Mouse (Mus musculus) hindbrain, embryonic 12.5 days (tissue): ENCODE data around the gene Gm20498. TPM values are rescaled to one million over a fixed set of nuclear protein-coding genes. Genes with fewer than 3 reads are reported as not detected.
"Not testable (repeated sequence)": the region's sequence is repeated elsewhere in the genome, so short reads cannot be mapped to it uniquely, and the experiment has no call there.

Experiments
- ATAC-seq: fragments of 200-750 bp; cut with Nextera tagmentation; 2 replicates; pipeline ENCODE4 v1.8.0; 2017; ENCODE audit warnings: moderate TSS enrichment; ENCODE audit not compliant: low FRiP score
- H3K27ac ChIP-seq: fragments of 300-500 bp; sonication (generic); 2 replicates; pipeline ENCODE4 v1.5.1; 2016; ENCODE audit warnings: mild to moderate bottlenecking
- H3K27me3 ChIP-seq: fragments of 300-500 bp; sonication (generic); 2 replicates; pipeline ENCODE4 v1.6.1; 2016; ENCODE audit warnings: mild to moderate bottlenecking
- H3K36me3 ChIP-seq: fragments of 300-500 bp; sonication (generic); 2 replicates; pipeline ENCODE4 v1.6.1; 2016; ENCODE audit warnings: mild to moderate bottlenecking
- H3K4me1 ChIP-seq: fragments of 300-500 bp; sonication (generic); 2 replicates; pipeline ENCODE4 v1.6.1; 2016
- H3K4me2 ChIP-seq: fragments of 300-500 bp; sonication (generic); replicated peaks from 2 replicates; pipeline ENCODE4 v1.6.1; 2016; ENCODE audit warnings: mild to moderate bottlenecking
- H3K4me3 ChIP-seq: fragments of 300-500 bp; sonication (generic); 2 replicates; pipeline ENCODE4 v1.5.1; 2016; ENCODE audit warnings: mild to moderate bottlenecking
- H3K9ac ChIP-seq: fragments of 300-500 bp; sonication (generic); 2 replicates; pipeline ENCODE4 v1.6.1; 2016; ENCODE audit warnings: mild to moderate bottlenecking, moderate library complexity
- H3K9me3 ChIP-seq: fragments of 300-500 bp; sonication (generic); replicated peaks from 2 replicates; pipeline ENCODE4 v1.6.1; 2016; ENCODE audit warnings: mild to moderate bottlenecking
- WGBS: fragments of 180-500 bp; shearing (Covaris S2); methylation state at CpG from one replicate; pipeline ENCODE4 v1.1.7; 2016; 5-methylcytosine and 5-hydroxymethylcytosine counted together
- polyA plus RNA-seq: library from polyadenylated mRNA; unstranded; fragments of >200 nt; fragmentation: Nextera tagmentation; extraction: Ambion mirVana; gene quantifications from 2 replicates; pipeline ENCODE4 v1.2.1, GENCODE M21; 2016

The Gm20498 gene
- polyA plus RNA-seq: 26.9 and 27.5 TPM in 2 replicates

- Histone ChIP-seq H3K9ac (peak within 1 kb of the TSS; percentile 82), H3K4me2 (peak within 1 kb of the TSS; percentile 81), H3K27ac (peak within 1 kb of the TSS; percentile 68), H3K4me3 (peak within 1 kb of the TSS; percentile 83), H3K9me3 (no peaks in the 10 kb centered on the region), H3K27me3 (no peaks in the 10 kb centered on the region), H3K4me1 (peaks cover 16% of the 10 kb centered on the region), H3K36me3 (no peaks in the 10 kb centered on the region)
- WGBS: under 1% methylated on average over 46 of the region's 46 CpGs
- ATAC-seq: peak; percentile 95
Measured at GRCm38 (mm10) chr12:81532316-81533028, at the start of gene Gm20498, which contains the start of gene Synj2bp. Gene Gm20498 (minus strand): TSS chr12:81532905. Gene Synj2bp (minus strand): TSS chr12:81532911.

GRCm38 (mm10) chr12:81568374-81568773, 35.7 kb upstream of the Gm20498 start, which contains the start of gene Adam21:
Gene Adam21 (minus strand): TSS chr12:81568474.
- Histone ChIP-seq H3K27me3 (no peaks in the 10 kb centered on the region), H3K9me3 (no peaks in the 10 kb centered on the region), H3K36me3 (peaks cover 19% of the 10 kb centered on the region; the same call in 1 of the 2 replicates), H3K9ac (no peak within 1 kb of the TSS), H3K4me2 (no peak within 1 kb of the TSS), H3K27ac (no peak within 1 kb of the TSS), H3K4me3 (no peak within 1 kb of the TSS), H3K4me1 (no peaks in the 10 kb centered on the region)
- 89% methylated on average over 1 of the region's 1 CpGs for WGBS
- ATAC-seq: no peak

GRCm38 (mm10) chr12:81567931-81568330, 35.2 kb upstream of the Gm20498 start:
- H3K27me3 ChIP-seq: no peaks in the 10 kb centered on the region
- 86% methylated on average over 5 of the region's 5 CpGs for WGBS
- H3K9me3 ChIP-seq: no peaks in the 10 kb centered on the region
- no peaks in the 10 kb centered on the region for H3K4me1 ChIP-seq
- H3K36me3 ChIP-seq: peaks cover 16% of the 10 kb centered on the region; the same call in 1 of the 2 replicates
- H3K9ac ChIP-seq: no peak overlapping the region
- H3K4me2 ChIP-seq: no peak overlapping the region
- no peak overlapping the region for H3K27ac ChIP-seq
- no peak overlapping the region for H3K4me3 ChIP-seq
- no peak for ATAC-seq

GRCm38 (mm10) chr12:81564173-81564572, 31.5 kb upstream of the Gm20498 start:
- Histone ChIP-seq H3K4me1 (no peaks in the 10 kb centered on the region), H3K4me2 (no peak overlapping the region), H3K4me3 (no peak overlapping the region), H3K27me3 (no peaks in the 10 kb centered on the region), H3K9ac (no peak overlapping the region), H3K36me3 (no peaks in the 10 kb centered on the region), H3K9me3 (no peaks in the 10 kb centered on the region), H3K27ac (no peak overlapping the region)
- no peak for ATAC-seq
- 96% methylated on average over 3 of the region's 3 CpGs for WGBS

GRCm38 (mm10) chr12:81549286-81549685, 16.6 kb upstream of the Gm20498 start:
- H3K27ac ChIP-seq: no peak overlapping the region
- H3K36me3 ChIP-seq: no peaks in the 10 kb centered on the region
- H3K4me3 ChIP-seq: no peak overlapping the region
- H3K4me2 ChIP-seq: no peak overlapping the region
- no peak for ATAC-seq
- H3K9me3 ChIP-seq: no peaks in the 10 kb centered on the region
- 88% methylated on average over 3 of the region's 3 CpGs for WGBS
- H3K4me1 ChIP-seq: no peaks in the 10 kb centered on the region
- no peaks in the 10 kb centered on the region for H3K27me3 ChIP-seq
- H3K9ac ChIP-seq: no peak overlapping the region

- Histone ChIP-seq H3K9ac (no peak overlapping the region), H3K9me3 (no peaks in the 10 kb centered on the region), H3K4me3 (no peak overlapping the region), H3K36me3 (no peaks in the 10 kb centered on the region), H3K27me3 (no peaks in the 10 kb centered on the region), H3K4me1 (no peaks in the 10 kb centered on the region), H3K27ac (no peak overlapping the region), H3K4me2 (no peak overlapping the region)
- no peak for ATAC-seq
- 78% methylated on average over 4 of the region's 4 CpGs for WGBS
Measured at GRCm38 (mm10) chr12:81547163-81547562, 14.5 kb upstream of the Gm20498 start.

- peak overlapping the region; percentile 82 for H3K9ac ChIP-seq
- H3K27me3 ChIP-seq: no peaks in the 10 kb centered on the region
- WGBS: 33% methylated on average over 4 of the region's 4 CpGs
- peak overlapping the region; percentile 83 for H3K4me3 ChIP-seq
- H3K4me1 ChIP-seq: peaks cover 16% of the 10 kb centered on the region
- H3K27ac ChIP-seq: peak overlapping the region; percentile 68
- H3K9me3 ChIP-seq: no peaks in the 10 kb centered on the region
- peak overlapping the region; percentile 81 for H3K4me2 ChIP-seq
- H3K36me3 ChIP-seq: no peaks in the 10 kb centered on the region
- 0 out of 2 replicates have a peak, but pooled peaks have one; percentile 46 for ATAC-seq
Measured at GRCm38 (mm10) chr12:81533029-81533419, 319 bp upstream of the Gm20498 start.

- H3K9ac ChIP-seq, H3K27me3 ChIP-seq, H3K9me3 ChIP-seq, H3K27ac ChIP-seq, H3K4me2 ChIP-seq, ATAC-seq, H3K4me3 ChIP-seq, H3K36me3 ChIP-seq: not testable (repeated sequence)
- H3K4me1 ChIP-seq: peaks cover 16% of the 10 kb centered on the region
- WGBS: 67% methylated on average over 7 of the region's 8 CpGs
Measured at GRCm38 (mm10) chr12:81530587-81530986, 2.1 kb downstream of the Gm20498 start.

- not testable (repeated sequence) for H3K4me3 ChIP-seq, H3K9me3 ChIP-seq, H3K36me3 ChIP-seq, ATAC-seq, H3K27ac ChIP-seq, H3K4me1 ChIP-seq, H3K27me3 ChIP-seq, H3K9ac ChIP-seq, H3K4me2 ChIP-seq
- 95% methylated on average over 9 of the region's 9 CpGs for WGBS
Measured at GRCm38 (mm10) chr12:81496906-81497305, 35.8 kb downstream of the Gm20498 start.

GRCm38 (mm10) chr12:81490491-81490890, 42.2 kb downstream of the Gm20498 start:
- no peaks in the 10 kb centered on the region; the same call in 1 of the 2 replicates for H3K36me3 ChIP-seq
- no peak overlapping the region for H3K4me2 ChIP-seq
- H3K4me1 ChIP-seq: no peaks in the 10 kb centered on the region
- no peak overlapping the region for H3K9ac ChIP-seq
- H3K4me3 ChIP-seq: no peak overlapping the region
- H3K27ac ChIP-seq: no peak overlapping the region
- no peaks in the 10 kb centered on the region for H3K27me3 ChIP-seq
- ATAC-seq: no peak
- no peaks in the 10 kb centered on the region for H3K9me3 ChIP-seq
- WGBS: 94% methylated on average over 5 of the region's 5 CpGs

- 44% methylated on average over 6 of the region's 6 CpGs for WGBS
- H3K9me3 ChIP-seq: no peaks in the 10 kb centered on the region
- ATAC-seq: peak; percentile 42; the same call in 1 of the 2 replicates
- peaks cover 4% of the 10 kb centered on the region; the same call in 1 of the 2 replicates for H3K4me1 ChIP-seq
- H3K36me3 ChIP-seq: no peaks in the 10 kb centered on the region
- H3K27ac ChIP-seq: no peak overlapping the region; the same call in 1 of the 2 replicates
- H3K4me2 ChIP-seq: peak overlapping the region; percentile 64
- no peaks in the 10 kb centered on the region for H3K27me3 ChIP-seq
- H3K4me3 ChIP-seq: peak overlapping the region; percentile 54
- H3K9ac ChIP-seq: peak overlapping the region; percentile 54; the same call in 1 of the 2 replicates
Measured at GRCm38 (mm10) chr12:81485311-81485710, 47.4 kb downstream of the Gm20498 start.

- Histone ChIP-seq H3K9ac (peak within 1 kb of the TSS; percentile 54), H3K9me3 (no peaks in the 10 kb centered on the region), H3K27ac (peak within 1 kb of the TSS; percentile 90), H3K4me2 (peak within 1 kb of the TSS; percentile 64), H3K4me1 (peaks cover 4% of the 10 kb centered on the region; the same call in 1 of the 2 replicates), H3K27me3 (no peaks in the 10 kb centered on the region), H3K36me3 (no peaks in the 10 kb centered on the region), H3K4me3 (peak within 1 kb of the TSS; percentile 54)
- peak; percentile 99 for ATAC-seq
- under 1% methylated on average over 31 of the region's 31 CpGs for WGBS
Measured at GRCm38 (mm10) chr12:81484727-81485191, 47.9 kb downstream of the Gm20498 start, which contains the start of gene Cox16. Gene Cox16 (minus strand): TSS chr12:81485127.
